Mouse (Mus musculus) small intestine, adult 2 months (tissue): ENCODE measurements around the gene 1700066M21Rik.

ENCODE experiments used
- CTCF ChIP-seq: fragments of 200-500 bp; IDR thresholded peaks from 2 replicates; pipeline ENCODE4 v1.5.1; 2012; ENCODE audit warnings: low read depth, mild to moderate bottlenecking, control low read depth, inconsistent platforms, low read length, moderate library complexity, mixed read lengths; ENCODE audit not compliant: insufficient replicate concordance, insufficient read length; ENCODE audit errors: extremely low read depth
- POLR2A ChIP-seq: fragments of 200-500 bp; IDR thresholded peaks from 2 replicates; pipeline ENCODE4 v1.6.1; 2012; ENCODE audit warnings: low read depth, mild to moderate bottlenecking, control low read depth, inconsistent platforms, low read length, moderate library complexity

DNA sequence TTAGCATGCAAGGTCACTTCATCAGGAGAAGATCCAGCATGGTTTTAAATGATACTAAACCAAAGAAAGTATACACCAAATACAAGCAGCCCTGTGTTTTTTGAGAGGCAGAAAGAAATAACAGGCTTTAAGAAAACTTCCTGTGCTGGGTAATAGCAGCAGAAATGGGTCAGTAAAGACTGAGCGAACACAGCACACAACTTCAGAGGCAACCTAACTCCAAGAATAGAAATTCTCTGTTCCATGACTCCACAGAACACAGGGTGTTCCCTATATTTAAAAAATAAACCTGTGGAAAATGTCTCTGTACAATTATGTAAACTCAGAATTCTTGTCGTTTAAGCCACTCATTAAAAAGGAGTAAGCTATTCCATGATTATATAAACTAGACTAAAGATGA lies 23.5 kb downstream of the 1700066M21Rik start:
- TF ChIP-seq CTCF = no peak
- no peak for TF ChIP-seq POLR2A
